Mouse (Mus musculus) regulatory T cell (primary cell): ENCODE measurements around the gene Zbtb25.

Experiments used
- in situ Hi-C: fragments of 300-600 bp; cut with MboI, MseI; formaldehyde crosslinking; loops from one replicate; pipeline ENCODE4 v1.15.1; 2025; ENCODE audit warnings: high pct_unique_total_duplicates

Zbtb25 gene

GRCm38 (mm10) chr12:76369206-76369977 lies at the start of gene Zbtb25:
Zbtb25 (minus strand) TSS chr12:76369602.
- in situ Hi-C loops = no loop called here

DNA sequence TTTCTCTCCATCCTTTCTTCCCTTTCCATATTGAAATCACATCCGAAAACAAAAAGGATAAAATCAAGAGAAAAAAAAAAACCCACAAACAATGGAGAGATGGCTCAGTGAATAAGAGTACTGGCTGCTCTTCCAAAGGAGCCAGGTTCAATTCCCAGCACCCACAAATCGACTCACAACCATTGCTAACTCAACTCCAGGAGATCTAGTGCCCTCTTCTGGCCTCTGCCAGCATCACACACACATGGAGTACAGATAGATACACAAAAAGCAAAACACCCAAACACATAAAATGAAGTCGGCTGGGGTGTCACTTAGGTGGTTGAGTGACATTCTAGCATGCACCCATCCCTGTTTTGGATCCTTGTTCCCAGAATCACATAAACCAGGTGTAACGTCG lies 48.9 kb upstream of the Zbtb25 start:
- in situ Hi-C loops = no loop called here

DNA sequence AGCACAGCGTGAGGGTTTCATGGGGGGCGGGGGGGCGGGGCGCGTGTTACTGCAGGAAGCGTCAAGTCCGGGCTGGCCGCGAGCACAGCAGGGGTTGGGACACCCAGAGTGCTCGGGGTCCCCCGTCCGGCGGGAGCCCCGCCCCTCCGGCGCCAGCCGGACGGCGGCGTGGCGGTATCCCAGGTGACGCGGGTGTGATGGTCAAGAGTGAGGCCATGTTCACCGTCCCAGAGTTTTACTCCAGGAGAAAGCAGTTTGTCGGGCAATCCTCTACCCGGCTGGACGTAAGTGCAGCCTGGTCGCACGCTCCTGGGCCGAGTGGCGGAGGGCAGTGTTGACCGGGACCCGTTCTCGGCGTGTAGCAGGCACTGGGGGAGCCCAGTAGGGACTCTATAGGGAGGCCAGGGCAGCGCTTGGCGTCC lies 48.0 kb upstream of the Zbtb25 start, which contains the start of gene Ppp1r36:
Gene Ppp1r36 (plus strand): TSS at position 106 of the 422 bp plus-strand sequence.
- in situ Hi-C loops = no loop called here

DNA sequence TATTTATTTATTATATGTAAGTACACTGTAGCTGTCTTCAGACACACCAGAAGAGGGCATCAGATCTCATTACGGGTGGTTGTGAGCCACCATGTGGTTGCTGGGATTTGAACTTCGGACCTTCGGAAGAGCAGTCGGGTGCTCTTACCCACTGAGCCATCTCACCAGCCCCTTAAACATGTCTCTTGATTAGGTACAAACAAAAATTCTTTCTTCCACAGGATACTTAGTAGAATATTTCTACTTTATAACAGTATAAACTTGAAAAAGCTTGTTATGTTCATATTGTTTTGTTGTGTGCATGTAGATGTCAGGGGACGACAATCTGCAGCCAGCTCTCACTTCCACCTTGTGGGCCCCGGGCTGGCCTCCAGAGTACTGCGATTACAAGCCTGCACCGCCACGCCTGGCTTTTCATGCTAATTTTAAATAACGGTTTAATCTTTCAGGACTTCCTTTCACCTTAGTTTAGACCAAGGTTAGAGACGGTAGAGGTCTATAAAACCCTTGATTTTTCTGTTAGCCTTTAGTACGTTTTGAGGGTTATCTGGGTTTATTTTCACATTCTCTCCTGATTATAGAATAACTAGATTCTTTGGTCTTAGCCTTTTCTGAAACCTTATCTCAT lies 46.1 kb upstream of the Zbtb25 start:
- in situ Hi-C loops = no loop called here

GRCm38 (mm10) chr12:76409166-76409565 lies 39.8 kb upstream of the Zbtb25 start:
- in situ Hi-C loops = no loop called here

- in situ Hi-C loops = no loop called here
Measured at GRCm38 (mm10) chr12:76407184-76407583, 37.8 kb upstream of the Zbtb25 start.

GRCm38 (mm10) chr12:76405971-76406370 lies 36.6 kb upstream of the Zbtb25 start:
- in situ Hi-C loops = no loop called here

- in situ Hi-C loops = no loop called here
Measured at GRCm38 (mm10) chr12:76405183-76405970, 36.0 kb upstream of the Zbtb25 start.

- in situ Hi-C loops = no loop called here
Measured at GRCm38 (mm10) chr12:76404836-76405182, 35.4 kb upstream of the Zbtb25 start.

DNA sequence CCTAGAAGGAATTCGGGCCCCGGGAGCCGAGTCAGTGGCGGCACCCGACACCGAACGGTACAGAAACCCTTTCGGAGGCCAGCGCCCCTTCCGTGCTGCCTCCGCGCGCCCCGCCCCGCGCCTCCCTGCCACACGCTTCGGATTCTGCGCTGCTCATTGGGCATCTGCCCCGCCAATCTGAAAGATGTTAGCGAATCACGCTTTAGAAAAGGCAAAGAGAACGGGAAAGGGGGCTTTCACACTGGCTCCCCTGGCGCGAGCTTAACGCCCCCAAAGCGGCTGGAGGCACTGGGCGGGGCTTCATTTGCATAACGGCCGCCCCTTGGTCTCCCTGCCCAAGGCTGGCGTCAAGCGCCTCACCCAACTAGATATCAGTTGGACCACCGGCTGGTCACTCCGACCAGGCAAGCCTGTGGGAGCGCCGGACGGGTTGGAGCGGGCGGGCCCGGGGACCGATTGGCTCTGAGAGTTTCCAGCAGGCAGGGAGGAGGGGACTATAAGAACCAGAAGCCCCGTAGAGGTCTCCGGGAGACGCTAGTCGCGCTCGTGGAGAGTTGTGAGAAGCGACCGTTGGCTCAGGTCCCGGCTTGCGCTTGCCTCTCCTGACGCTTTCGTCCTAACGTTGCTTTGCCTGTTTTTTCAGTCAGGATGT lies 34.6 kb upstream of the Zbtb25 start, which contains the start of gene Hspa2:
Gene Hspa2 (plus strand): TSS at position 291 of the 652 bp plus-strand sequence.
- in situ Hi-C loops = no loop called here

- in situ Hi-C loops = no loop called here
Measured at GRCm38 (mm10) chr12:76402991-76403885, 33.8 kb upstream of the Zbtb25 start.

DNA sequence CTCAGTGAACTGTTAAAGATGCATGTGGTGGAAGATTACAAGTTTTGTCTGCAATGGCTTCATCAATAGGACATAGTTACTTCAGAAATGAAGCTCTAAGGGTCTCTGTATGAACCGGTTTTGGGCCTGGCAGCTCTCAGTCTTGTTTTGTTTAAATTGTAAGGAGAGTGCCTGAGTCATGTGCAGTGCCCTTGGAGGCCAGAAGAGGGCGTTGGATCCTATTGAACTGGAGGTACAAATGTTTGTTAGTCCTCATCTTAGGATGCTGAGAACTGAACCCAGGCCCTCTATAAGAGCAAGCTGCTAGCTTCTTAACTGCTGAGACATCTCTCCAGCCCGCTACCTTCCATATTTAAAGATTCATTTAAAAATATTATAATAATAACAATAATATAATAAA lies 32.3 kb upstream of the Zbtb25 start:
- in situ Hi-C loops = no loop called here

GRCm38 (mm10) chr12:76397281-76397680 lies 27.9 kb upstream of the Zbtb25 start:
- in situ Hi-C loops = loop anchor here (5.0 kb wide), 1 partner anchor 55 kb away; no protein-coding TSS in a partner anchor

DNA sequence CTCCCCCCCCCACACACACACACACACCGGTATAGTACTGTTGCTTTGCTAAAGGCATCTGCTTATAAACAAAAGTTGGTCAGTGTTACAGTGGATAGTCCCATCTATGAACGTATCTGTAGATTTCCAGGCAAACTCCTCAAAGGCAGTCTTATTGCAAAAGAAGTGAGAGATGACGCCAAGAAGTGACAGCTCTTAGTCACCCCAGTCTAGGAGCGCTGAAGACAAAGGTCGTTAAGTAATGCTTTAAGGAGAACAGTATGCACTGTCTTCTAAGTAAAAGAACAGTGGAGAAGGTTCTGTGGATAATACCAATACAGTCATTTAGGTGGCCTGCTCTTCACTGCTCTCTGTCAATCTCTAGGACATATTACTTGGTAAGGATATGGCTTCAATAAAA lies 23.6 kb upstream of the Zbtb25 start:
- in situ Hi-C loops = no loop called here

GRCm38 (mm10) chr12:76391595-76392271 lies 22.3 kb upstream of the Zbtb25 start:
- in situ Hi-C loops = no loop called here

GRCm38 (mm10) chr12:76388794-76389193 lies 19.4 kb upstream of the Zbtb25 start:
- in situ Hi-C loops = no loop called here

- in situ Hi-C loops = no loop called here
Measured at GRCm38 (mm10) chr12:76385342-76385741, 15.9 kb upstream of the Zbtb25 start.

DNA sequence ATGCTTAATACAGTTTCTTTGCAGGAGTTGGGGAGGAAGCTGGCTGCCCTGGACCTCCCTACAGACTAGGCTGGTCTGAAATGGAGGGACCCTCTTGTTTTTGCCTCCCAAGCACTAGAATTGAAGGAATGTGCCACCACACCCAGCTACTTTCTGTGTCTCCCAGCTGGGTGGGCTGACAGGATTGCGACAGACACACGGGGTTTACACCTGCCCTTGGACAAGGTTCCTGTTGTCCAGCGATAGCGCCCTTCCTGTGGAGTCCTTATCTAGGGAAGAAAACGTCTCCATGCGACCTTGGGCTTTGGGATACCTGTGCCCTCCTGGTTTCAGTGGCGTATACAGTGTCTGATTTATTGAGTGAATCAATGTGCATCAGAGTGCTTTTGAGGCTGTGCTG lies 10.7 kb upstream of the Zbtb25 start:
- in situ Hi-C loops = no loop called here

DNA sequence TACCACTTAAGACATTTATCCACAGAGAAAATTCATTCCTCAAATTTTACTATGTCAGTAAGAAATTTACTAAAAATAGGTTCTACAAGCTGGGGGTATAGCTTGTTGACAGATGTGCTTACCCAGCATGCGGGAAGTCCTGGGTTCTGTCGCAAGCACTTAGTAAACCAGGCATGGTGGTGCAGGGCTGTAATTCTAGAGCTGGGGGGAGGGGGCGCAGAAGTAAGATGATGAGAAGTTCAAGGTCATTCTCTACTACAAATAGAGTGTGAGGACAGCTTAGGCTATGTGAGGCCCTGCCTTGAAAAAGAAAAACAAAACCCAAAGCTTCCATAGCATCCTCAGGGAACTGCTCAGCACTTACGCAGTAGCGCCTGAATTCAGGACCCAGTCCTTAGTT lies 9.2 kb upstream of the Zbtb25 start:
- in situ Hi-C loops = no loop called here

GRCm38 (mm10) chr12:76377726-76378125 lies 8.3 kb upstream of the Zbtb25 start:
- in situ Hi-C loops = no loop called here
